Mouse (Mus musculus) heart, postnatal 10 days (tissue): ENCODE measurements at regions not wholly inside any gene's neighbourhood (a gene's known extent, or its start where the extent isn't known, plus 50 kb on each side); places are given as distances from the start of the nearest gene placed in this dataset.

Source experiments
- DNase-seq, 2 experiments: peaks; one replicate each; pipeline ENCODE4 v3.0.0; 2021
- intact Hi-C: fragments of 180-260 bp; cut with DNase I; formaldehyde crosslinking; loops from one replicate; pipeline ENCODE4 v1.15.1; 2025

DNA sequence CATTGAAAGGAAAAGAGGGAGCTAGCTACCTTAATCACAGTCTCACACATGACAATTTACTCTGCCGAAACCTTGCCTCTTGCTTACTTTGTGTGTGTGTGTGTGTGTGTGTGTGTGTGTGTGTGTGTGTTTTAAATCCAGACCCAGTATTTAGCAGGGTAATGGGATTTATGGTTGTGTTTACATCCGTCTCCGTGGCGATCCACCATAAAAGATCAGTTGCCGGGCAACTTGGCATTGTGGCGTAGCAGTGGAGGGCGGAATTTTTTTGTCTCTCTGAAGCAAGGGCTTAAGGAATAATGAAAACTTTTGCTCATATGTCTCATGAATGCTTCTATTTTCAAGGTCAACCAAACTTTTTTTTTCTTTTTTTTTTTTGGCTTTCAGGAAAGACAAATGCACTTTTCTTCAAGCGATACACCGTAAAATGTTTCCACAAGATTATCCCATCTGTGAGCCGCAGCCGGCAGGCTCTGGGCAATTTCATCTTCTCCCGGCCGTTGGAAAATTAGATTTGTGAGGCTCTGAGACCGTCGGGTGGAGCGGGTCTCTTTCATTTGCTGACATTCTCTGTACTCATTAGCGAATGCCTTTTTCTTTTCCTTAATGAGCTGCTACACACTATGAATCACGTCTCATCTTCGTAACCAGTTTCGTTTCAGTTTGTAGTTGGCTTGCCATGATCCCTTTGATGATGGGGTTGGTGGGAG is 53.9 kb upstream of the Ptch1 start:
- intact Hi-C loops = no loop called here
- no peak for DNase-seq

DNA sequence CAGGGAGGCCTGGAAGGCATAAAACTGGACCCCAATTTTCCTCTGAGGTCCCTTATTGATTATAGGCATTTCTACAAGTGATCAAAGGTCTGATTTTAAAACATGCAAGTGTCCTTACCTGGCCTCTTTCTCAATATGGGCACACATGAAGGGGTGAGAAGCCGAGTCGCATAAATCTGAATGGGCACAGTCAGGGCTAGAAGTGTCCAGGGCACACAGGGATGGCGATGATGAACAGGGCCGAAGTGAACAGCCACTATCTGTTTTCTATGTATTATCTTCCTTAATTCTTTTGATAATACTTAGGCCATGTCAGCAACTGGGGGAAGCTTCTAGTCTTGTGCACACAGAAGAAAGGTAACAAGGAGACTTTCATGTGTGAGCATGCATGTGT is 54.5 kb upstream of the Ptch1 start:
- DNase-seq = no peak
- intact Hi-C loops = no loop called here

DNA sequence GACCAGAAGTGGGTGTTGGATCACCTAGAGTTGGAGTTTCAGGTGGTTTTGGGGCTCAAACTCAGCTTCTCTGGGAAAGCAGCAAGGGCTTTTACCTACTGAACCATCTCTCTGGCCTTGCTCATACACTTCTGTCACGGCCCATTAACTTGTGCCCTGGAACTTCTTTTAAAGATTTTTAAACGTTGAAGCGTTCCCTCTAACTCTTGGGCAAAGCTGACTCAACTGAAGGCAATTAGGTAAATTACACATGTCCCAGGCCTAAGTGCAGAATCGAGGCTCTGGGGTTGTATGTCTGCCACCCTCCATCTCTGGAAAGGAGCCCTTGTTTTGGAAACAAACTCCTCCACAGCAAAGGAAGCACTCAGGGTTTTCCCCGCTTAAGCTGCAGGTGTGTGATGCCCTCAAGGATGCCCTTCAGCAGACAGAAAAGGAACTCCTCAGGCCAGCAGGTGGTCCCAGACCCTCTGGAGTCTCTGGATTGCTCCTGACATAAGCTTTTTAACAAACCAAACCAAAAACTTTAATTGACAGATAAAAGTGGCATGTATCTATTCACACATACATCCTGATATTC is 58.5 kb upstream of the Ptch1 start:
- intact Hi-C loops = no loop called here
- DNase-seq = no peak

DNA sequence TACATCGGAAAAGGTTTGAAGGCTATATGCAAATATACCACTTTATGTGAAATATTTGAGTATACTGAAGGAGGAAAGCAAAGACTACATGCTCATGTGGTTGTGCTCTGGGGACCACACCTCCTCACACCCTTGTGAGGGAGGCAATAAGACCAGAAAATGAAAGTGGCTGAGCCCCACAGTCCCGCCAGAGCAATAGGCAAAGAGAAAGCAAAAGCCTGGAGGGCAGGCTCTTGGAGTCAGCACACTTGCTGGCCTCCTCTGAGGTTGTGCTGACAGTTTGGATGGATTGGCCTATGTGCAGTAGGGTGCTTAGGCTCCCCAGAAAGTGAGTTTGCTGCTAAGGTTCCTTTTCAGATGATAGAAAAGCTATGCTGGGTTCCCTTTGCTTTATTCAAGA is 60.9 kb upstream of the Ptch1 start:
- intact Hi-C loops = no loop called here
- no peak for DNase-seq

DNA sequence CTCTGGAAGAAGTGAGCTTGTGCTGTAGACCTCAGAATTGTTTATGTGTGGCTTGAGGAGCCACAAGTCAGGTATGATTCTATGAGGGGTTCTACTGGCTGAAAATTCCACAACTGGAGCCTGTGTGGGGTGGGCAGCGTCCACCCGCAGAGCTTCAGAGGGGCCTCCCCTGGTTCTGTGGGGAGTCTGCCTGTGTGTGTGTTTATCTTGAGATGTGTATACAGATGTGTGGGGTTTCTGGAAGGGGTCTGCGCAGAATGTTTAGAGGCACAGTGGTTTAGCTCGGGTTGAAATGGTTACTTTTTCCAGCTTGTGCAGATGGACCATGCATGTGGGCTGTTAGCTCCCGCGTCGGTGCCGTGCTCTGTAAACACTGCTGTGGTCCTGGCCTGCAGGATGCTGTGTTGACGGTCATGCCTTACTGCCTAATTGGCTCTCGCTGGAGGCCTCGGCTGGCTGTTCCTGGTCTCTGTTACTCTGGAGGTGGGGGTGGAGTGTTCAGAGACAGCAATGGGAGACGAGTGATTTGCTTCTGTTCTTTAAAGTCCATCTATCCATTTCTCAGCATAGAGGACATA is 68.3 kb upstream of the Ptch1 start:
- DNase-seq = peak; percentile 6 to 14
- intact Hi-C loops = loop anchor here (2.0 to 5.0 kb wide), 3 partner anchors 45 to 176 kb away; partner anchors contain the start of gene Ercc6l2

DNA sequence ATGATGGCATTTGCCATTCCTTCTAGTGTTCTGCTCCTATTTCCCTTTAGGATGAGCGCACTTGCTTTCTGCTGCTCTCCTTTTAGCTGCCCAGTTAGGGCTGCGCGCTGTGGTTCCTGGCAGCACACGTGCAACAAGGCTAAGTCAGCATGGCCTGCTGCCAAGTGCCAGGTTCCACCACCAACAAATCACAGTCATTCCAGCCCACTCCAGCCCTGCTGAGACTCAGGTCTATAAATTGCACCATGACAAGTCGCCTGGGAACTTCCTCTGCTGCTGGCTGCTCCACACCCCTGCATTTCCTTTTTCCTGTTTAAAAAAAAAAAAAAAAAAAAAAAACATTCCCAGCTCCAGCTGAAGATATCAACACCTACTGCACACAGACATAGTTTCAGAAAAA is 69.2 kb upstream of the Ptch1 start:
- intact Hi-C loops = loop anchor here (2.0 to 5.0 kb wide), 2 partner anchors 78 to 175 kb away; partner anchors contain the start of gene Ercc6l2
- DNase-seq = peak; percentile 90 to 91

DNA sequence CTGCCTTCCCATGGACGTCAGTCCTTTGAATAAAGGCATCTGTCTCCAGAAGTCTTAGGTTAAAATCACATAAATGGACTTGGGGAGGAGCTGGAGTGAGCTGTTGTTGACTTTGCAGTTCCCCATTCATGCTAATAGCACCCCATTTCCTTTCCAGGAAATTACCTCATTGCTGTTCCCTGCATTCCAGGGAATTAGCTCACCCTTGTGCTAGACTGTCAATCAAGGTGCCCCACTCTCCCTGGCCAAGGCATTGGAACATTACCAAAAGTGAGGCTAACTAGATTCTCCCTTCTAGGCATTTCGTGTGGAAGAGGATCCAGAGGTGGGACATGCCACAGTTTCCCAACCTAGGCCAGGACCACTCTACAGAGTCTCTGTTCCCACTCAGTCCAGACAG is 70.0 kb upstream of the Ptch1 start:
- peak; percentile 49 to 54 for DNase-seq

DNA sequence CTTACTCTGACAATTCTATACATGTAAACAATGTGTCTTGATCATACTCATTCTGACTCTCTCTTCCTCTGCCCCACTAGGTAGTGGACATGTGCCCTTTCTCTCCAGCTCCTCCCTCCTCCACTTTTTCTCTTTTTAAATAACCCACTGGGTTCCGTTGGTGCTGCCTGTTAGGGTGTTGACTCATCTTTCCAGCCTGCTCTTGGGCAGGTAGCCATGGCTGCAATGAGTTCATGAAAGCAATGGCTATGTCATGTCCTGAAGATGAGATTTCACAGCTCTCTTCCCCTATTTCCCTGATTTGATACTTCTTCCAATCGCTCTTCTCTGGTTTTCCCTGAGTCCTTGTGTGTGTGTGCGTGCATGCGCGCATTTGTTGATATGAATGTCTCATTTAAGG is 70.9 kb upstream of the Ptch1 start:
- DNase-seq = peak in 1 of 2 experiments; percentile 10
- intact Hi-C loops = loop anchor here (5.0 kb wide), 1 partner anchor 173 kb away; the partner anchor contains the start of gene Ercc6l2

More for the DNA sequence above, 70.0 kb upstream of the Ptch1 start:
- intact Hi-C loops = loop anchor here (2.0 to 5.0 kb wide), 2 partner anchors 79 to 174 kb away; partner anchors contain the start of gene Ercc6l2

DNA sequence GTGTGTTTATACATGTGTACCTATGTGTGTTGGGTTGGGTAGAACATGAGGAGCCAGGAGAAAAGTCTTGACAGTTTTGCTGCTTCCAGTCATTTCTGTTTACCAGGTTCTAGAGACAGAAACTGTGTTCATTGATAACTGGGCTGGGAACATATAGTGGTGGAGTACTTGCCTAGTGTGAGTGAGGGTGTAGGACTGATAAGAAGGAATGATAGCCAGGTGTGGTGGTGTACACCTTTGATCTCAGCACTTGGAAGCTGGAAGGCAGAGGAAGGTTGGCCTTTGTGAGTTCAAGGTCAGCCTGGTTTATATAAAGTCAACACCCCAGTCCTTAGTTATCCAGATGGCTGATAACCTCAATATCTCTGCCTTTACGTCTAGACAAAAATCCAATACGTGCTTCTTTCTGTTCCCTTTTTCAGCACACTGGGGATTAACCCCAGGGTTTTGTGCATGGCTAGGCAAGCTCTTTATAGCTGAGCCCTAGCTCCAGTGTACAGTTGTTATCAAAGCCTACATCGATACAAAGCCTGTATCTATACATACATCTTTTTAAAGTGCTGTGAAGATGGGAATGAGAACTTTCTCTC is 75.8 kb upstream of the Ptch1 start:
- intact Hi-C loops = no loop called here
- DNase-seq = no peak

DNA sequence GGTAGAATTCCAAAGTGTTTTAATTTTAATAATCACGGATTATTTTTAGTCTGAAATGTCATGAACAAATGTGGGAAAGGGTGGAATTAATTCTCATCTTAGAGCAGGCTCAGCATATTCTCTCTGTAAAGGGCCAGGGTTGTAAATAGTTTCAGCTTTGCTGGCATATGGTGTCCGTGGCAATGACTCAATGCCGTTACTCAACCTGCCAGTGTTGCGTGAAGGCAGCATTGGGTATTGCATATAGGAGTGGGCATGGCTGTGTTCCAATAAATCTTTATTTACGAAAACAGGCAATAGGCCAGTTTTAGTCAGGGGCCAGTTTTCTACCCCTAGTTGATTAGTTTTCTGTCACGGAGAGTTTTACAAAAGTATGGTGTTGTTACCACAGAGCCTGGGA is 81.1 kb upstream of the Ptch1 start:
- intact Hi-C loops = loop anchor here (5.0 kb wide), 1 partner anchor 158 kb away; no protein-coding TSS in a partner anchor
- no peak for DNase-seq

DNA sequence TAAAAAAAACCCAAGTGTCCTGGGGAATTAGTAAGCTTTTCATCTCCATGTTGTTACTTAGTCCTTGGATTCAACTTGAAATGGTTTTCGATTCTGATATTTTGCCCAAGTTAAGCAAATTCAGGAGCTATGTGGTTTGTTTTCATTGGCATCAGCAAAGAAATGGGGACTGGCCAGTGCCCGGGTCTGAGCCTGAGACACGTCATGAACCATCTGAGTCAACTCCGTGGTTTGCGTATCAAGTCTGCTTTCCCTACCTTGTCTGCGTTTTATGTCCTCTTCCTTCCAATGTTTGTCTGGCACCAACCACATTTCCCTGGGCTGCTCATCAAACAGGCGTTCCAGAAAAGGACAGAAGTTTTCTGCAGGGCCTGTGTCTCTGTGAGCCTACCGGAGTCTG is 83.7 kb upstream of the Ptch1 start:
- no peak for DNase-seq
- intact Hi-C loops = no loop called here

DNA sequence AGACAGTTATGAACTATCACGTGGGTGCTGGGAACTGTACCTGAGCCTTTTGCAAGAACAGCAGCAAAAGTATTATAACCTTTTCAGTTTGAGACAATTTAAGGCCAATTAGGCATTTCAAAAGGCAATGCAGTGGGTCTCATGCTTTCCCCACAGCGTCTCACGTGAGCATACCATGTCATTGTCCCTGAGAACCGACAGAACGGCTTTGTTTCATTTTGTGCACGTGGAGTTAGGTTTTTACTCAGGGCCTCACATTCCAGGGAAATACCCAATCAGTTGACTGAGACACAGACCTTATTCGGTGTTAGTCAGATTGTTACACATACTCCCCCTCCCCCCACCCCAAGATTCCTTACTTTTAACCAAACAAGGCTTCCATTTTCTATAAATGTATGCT is 86.0 kb upstream of the Ptch1 start:
- DNase-seq = no peak
- intact Hi-C loops = no loop called here

DNA sequence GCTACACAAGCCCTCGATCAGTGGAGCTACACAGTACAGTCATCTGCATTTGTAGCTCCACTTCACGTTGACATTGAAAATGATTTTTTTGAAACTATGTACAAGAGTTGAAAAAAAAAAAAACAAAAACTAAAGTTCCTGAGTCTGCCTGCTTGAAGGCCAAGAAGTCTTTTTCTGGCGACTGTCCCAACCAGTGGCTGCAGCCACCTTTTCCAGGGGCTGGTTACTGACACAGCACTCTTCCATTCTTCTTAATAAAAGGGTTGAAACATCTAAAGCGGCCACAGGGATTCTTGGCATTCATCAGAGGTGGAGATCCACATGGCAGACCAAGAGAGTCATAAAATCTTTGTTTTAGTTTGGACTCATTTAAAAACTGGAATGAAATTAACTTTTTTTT is 87.0 kb upstream of the Ptch1 start:
- no peak for DNase-seq

DNA sequence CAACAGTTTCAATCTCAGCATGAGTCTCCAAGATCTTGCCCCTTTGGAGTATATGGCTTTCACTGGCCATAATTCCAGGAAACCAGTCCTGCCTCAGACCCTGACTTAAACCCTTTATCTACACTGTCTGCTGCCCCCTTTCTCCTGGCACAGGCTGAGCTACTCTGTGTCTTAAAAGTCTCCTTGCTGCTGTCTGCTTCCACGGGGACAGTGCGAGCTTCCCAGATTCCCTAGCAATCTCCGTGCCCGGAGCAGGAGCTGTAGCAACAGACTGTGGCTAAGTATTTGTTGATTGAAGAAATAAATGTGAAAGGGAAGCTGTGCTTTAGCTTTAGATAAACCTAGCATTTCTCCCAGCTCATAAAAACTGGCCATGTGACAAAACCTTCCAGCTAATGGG is 95.2 kb upstream of the Ptch1 start:
- intact Hi-C loops = no loop called here
- DNase-seq = no peak

More for the DNA sequence above, 87.0 kb upstream of the Ptch1 start:
- intact Hi-C loops = no loop called here

DNA sequence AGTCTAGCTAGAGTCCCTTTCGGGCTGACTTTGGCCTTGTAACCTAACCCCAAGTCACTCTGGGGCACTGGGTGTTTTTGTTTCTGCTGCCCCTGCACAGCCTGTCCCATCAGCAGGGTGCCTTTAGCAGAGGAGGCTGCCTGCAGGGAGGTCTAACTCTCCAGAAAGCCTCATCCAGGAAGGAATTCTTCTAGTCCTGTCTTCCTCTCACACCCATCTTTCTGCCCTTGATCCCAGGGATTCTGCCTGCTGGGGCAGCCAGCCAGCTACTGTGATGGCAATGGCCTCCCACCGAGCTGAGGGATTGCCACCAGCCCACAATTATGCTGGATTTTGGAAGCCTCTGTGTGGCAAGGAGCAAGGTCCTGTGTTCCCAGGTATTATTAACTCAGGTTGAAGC is 95.6 kb upstream of the Ptch1 start:
- DNase-seq = no peak
- intact Hi-C loops = no loop called here

DNA sequence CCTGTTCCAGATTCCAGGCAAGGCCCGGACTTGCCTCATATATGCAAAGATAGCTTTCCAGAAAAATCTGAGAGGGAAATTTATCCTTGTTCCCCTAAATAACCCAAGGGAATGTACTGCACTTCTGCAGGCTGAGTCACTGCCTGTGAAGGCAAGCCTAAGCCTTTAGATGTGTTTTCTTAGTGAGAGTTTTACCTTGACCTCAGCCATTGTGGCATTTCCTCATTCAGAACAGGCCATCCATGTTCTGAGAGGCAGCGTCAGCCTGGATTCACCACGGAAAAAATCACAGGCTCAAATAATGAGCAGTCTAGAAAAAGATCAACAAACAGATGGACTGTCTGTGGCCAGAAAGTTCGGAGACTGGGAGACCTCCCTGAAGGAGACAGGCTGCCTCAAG is 99.0 kb upstream of the Ptch1 start:
- intact Hi-C loops = no loop called here
- DNase-seq = no peak

DNA sequence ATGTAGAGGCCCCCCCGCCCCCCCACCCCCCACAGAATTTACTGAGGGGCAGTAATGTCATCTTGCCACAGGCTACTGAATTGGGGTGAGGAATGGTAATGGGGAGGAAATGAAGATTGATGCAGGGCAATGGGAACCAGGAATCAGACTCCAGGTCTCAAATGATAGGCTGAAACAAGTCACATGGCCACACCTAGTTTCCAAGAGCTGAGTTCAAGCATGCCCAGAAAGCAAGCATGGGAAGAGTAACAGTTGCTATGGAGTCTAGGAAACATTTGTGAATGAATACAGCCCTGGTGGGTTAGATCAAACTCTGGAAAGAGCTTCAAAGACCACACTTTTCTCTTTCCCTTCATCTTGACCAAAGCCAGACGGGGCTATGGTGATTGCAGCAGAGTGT is 104.3 kb upstream of the Ptch1 start:
- intact Hi-C loops = no loop called here
- DNase-seq = no peak

DNA sequence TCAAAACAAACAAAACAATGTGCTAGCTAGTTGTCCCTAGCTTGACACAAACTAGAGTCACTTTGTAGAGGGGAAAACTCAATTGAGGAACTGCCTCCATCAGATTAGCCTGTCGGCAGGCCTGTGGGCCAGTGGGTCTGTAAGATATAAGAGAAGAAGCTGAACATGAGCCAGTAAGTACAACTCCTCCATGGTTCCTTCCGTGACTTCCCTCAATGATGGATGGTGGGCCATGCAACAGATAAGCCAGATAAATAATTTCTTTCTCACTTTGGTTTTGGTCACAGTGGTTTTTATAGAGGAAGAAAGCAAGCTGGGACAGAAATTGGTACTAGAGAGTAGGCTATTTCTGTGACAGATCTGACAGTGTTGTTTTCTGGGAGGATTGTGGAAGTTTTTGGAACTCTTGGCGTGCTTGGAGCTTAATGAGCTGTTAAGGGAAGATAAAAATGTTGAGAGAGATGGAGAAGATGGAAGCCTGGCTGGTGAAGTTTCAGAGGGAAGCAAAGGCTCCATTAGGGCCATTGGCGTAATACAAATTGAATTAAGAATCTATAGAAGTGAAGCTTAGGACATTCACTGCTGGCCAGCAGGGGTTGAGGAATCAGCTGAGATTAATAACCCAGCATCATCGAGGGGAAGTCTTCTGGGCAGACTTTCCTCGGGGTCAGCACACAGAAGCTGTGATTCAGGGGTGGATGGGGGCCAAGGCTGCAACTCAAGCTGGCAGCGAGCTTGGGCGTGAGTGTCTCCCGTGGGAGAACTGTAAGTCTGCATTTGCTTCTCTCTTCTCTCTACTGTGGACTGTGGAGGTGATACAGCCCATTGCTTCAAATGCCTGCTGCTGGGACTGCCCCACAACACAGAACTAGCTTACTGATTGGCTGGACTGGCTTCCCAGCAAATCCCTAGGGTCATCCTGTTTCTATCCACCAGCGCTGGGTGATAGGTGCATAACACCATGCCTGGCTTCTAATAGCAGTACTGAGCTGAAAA is 105.2 kb upstream of the Ptch1 start:
- peak; percentile 15 to 28 for DNase-seq
- intact Hi-C loops = no loop called here

DNA sequence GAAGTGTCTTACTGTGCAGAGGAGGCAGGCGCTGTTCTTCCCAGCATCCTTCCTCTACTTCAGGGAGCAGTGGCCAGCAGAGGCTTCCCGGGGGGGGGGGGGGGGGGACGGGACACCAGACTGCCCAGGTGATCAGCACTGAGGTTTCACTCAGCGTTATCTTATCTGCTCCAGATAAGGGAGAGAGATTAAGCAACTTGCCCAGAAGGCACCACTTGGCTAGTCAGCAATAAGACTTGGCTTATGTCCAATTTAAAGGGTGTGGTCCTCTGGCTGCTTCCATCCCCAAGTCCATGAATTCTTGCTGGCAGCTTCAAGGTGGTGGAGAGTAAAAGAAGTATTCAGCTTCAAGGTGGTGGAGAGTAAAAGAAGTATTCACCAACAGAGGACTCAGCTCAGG is 108.9 kb upstream of the Ptch1 start:
- no peak for DNase-seq
- intact Hi-C loops = no loop called here

DNA sequence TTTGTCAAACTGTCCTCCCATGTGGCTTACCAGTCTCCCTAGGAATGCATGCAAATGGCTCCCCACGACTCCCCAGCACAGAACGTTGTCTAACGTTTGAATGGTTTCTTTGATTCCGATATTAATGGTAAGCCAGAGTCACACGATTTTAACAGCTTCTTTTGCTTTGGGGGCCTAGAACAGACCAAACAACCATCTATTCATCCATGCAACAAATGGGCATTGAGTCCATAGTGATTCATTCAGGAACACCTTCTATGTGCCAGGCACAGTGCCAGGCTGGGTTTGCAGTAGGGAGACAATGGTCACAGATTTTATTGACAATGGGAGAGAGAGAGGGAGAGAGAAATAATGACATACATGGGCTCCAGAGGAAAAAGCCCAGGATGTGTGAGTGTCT is 118.6 kb upstream of the Ptch1 start:
- intact Hi-C loops = no loop called here
- no peak for DNase-seq
